Mouse (Mus musculus) skeletal muscle tissue, adult 2 months (tissue): ENCODE measurements at regions not wholly inside any gene's neighbourhood (a gene's known extent, or its start where the extent isn't known, plus 50 kb on each side); places are given as distances from the start of the nearest gene placed in this dataset.

Experiments used
- DNase-seq: peaks from one replicate; pipeline ENCODE4 v3.0.0-alpha.2; 2012; ENCODE audit warnings: low read depth, low spot score

DNA sequence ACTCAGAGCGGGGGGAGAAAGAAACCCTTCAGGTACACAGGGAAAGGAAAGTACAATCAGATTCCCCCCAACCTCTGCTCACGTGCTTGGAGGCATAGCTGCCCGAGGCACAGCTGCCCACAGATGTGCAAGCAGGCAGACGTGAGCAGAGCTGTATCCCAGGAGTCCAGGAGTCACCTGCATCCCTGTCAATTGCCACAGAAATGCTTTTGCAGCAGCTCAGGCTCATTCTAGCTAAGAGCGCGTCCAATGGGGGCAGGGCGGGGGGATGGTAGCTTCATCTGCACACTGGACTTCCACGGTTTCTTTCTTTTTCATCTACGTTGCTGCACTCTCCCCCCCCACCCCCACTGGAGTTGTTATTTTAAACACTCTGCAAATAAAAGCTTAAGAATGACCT lies 66.0 kb upstream of the Fat4 start:
- no peak for DNase-seq

DNA sequence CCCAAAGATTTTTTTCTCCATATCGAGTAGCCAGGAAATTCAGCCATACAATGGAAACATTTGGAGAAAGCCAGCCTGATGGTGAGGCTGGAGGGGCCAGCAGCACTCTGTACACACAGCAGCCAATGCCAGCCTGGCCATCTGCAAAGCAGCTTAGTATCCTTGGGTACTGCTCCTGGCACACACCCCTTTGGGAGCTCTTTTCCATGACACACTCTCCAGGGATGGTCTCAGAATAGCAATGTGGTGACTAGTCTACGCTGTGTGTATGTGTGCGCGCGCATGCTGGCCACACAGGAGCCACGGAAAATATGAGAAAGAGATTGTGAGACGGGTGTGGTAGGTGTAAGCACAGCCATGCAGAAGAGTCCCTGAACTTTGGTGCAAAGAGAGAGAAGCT lies 66.4 kb upstream of the Fat4 start:
- DNase-seq = peak; percentile 20

DNA sequence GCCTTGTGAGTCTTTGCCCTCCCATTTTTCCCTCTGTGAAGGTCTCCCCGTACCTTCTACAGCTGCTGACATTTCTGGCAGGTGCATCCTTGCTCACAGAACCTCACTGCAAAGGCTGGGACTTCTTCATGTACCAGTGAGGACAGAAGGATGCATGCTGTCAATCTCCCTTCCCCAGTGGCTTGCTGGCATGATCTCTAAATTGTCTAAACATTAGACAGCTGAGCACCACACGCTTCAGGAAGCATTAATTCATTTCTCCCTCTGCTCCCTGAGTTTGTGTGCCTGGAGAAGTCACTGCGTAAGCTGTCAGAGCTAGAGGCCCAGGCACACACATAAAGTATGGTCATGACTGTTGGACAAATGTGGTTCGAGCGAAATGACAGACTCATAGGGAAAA lies 69.1 kb upstream of the Fat4 start:
- no peak for DNase-seq

DNA sequence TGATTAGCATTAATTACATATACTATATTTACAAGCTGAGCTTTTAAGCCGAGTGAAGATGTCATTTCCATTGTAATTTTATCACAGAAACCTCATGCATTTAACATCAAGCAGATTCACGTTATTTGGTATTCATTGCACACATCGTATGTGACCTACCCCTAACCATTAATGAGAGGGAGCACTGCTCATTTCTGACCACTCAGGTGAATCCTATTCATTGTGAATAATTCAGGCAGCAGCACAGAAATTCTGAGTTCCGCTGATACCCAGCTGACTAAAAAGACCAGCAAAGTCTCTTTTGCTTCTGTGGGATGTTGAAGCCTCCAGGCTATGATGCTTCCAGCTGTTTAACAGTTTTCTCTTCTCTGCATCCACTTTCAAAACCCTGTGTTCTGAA lies 74.3 kb upstream of the Fat4 start:
- no peak for DNase-seq

DNA sequence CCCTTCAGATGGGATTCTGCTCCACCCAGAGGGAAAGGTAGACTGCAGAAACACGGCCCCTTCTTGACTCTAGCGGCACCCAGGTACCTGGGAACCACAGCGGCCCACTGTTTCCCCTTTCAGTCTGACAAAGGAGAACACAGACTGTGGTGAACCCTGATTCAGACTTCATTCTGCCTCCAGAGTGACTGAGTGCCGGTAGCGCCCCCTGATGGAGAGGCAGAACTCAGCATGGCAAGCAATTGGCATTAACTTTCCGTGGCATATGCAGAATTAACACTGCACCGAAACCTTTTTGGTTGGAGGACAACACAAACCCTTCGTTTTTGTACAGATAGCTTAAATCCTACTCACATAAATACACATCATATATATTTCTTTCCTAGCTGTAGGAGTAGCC lies 75.1 kb upstream of the Fat4 start:
- DNase-seq = no peak

DNA sequence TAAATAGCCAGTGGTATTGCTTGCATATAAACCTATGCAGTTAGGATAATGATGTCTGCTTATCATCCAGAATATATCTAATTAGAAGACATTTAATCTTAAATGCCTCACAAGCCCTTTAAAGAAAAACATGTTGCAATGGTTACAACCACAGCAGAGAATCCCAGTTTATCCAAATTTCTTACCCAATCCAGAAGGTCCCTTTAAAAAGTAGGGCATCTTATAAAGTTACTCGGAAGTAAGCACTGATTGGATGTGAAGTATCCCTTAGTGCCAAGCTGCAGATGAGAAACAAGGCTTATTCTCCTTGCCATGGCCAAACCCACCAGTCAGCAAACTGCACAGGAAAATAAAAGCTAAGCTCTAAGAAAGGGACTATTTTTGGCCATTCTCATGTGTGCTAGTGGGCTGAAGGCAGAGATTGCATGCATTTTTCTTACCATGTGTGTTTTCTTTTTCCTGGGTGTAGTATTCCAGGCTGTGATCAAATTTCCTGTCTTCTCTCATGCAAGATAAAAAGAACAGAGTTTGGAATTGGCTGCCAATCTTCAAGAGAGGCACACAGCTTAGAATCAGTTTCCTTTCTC lies 80.2 kb upstream of the Fat4 start:
- no peak for DNase-seq

DNA sequence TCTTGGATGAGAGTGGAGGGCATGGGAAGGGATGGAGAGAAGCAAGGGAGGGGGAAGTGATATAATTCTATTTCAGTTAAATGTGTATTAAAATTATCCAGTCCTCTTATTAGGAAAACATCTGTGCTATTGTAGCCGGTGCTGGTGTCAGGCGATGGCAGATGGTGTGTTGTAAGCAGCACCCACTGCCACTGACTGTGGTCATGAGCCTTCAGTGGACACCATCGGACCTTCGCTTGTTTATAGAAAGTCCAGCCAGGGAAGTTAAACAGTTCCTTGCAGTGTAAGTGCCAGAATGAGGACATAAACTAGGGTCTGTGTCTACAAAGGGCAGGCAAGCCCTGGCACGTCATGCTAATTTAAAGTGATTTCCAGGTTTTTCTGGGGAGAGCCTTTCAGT lies 80.7 kb upstream of the Fat4 start:
- no peak for DNase-seq

DNA sequence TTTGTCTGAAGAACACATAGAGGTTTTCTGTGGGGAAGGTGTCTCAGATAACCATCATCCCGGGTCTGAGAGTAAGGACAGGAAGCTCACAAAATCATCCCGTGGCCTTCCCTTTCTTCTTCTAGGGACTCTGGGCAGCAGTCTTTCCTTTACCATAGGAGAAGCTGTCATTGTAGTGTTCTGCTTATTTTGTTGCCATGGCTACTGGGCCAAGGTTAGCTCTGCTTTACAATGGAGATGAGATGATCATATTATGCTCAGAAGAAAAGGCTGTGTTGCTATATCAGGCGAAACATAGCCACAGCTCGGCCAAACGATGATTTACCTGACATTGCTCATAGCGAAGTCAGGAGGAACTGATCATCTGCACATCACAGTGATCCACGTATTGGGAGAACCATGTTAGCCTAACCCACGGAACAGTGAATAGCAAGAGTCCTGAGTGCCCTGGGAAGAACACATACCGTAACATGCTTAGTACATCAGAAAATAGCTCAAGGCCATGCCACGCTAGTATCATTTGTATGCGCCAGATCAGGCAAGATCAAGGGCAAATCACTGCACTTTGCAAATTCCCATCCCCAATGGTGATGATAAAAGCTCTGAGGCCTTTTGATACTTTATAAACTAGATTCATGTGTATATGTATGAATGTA lies 91.0 kb upstream of the Fat4 start:
- no peak for DNase-seq

DNA sequence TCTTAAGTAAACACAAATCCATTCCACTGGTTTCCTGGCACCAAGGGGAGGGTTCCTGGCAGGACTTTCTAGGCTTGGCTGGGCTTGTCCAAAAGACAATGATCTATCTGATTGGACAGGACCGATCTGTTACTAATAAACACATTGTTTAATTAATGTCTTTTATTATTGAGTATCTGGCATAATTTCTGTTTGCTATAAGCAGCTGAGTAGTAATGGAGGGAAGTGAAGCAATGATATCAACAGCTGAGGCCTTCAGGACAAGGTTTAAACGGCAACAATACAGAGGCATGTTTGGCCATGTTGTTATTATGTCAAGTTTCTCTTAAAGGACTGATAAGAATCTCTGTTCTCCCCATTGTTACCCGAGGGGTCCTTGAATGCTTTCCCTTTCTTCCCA lies 93.5 kb upstream of the Fat4 start:
- DNase-seq = no peak

DNA sequence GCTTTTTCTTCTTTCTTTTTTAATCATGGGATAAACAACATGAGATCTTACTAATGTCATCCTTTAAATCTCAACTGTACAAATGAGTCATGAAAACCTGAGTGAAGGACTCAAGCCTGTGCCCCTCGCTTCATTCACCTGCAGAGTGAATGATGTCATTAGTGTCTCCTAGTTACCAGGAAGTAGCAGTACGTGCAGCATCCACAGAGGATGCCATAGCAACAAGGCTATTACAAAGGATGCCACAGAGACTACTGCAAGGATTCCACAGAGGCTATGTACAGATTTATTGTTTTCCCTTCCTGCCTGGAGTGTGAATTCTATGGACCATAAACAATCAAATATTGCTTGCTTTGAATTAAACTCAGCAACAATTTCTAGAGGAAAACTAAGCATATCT lies 98.0 kb upstream of the Fat4 start:
- DNase-seq = no peak

DNA sequence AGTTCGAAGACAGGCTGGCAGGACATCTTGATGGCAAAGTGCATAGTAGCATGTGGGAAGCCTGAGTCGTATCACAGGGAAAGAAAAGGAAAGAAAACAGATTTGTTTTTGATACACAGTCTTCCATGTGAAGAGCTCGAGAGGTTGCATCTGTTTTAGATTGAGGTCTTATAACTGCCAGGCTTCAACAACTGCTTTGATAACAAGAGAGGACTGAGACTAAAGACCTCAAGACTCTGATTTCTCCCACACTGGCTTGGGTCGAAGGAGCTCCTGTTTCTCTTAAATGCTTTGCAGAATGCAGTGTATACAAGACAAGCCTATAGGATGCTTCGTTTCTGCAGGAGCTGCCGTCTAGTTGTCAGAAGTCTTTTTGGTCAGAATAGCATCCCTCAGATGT lies 103.0 kb upstream of the Fat4 start:
- no peak for DNase-seq

DNA sequence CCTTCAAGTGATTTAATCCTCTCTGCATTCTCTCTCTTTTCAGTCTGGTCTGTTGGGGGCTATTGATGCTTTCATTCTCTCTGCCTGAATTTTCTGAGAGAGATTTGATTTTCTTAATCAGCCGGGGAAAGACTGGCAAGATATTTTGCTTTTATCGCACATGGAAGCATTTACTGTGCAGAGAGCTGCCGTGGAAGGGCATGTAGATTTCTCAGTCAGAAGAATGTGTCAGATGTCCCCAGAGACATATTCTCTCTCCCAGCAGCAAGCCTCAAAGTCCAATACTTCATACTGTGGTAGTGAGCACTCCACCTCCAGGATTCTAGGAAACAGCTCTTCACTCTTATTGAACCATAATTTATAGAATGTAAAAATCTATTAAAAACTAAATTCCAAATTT lies 103.7 kb upstream of the Fat4 start:
- no peak for DNase-seq

DNA sequence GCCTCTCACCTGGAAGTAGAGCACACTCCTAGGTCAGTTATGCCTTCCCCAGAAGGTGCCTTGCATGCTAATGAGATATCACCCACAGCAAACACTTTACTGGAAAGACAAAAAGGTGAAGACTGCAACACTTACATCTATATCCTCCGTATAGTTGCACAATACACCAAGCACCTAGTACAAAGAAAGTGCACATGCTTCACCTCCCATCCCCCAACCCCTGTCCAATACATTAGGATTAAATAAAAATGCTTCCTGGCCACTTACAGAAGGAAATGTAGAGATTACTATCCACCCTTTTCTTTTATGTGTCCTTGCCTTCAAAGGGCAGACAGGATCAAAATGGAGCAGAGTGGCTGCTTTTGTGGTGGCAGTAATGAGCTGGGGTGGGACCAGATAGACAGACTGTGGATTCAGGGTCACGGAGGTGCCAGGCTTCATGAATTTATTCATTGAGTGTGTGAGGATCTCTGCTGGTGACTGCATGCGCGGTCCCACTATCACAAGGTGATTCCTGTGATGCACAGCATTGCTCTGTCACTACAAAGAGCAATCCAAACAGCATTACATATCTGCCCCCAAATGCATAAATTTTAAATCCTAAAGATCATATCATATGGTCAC lies 109.9 kb upstream of the Fat4 start:
- no peak for DNase-seq

DNA sequence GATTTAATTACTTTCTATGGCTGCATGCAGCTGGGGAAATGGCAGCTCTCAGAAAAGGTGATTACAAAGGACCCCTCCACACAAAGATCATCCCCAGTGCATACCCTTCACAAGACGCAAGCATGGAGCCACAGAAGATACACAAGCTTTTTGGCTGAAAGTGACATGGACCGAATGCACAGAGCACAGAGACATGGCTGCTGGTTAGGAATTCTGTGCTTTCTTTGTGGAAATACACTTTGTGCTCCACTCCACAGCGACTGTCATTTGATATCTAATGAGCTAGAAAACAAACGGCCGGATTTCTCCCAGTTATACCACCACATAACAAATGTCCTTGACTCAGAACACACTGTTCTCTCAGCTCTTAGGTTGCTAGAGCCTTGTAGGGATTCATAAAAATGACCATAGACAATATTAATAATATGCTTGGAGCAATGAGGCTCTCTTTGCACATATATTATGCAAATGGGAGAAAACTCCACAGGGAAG lies 132.1 kb upstream of the Fat4 start:
- no peak for DNase-seq

DNA sequence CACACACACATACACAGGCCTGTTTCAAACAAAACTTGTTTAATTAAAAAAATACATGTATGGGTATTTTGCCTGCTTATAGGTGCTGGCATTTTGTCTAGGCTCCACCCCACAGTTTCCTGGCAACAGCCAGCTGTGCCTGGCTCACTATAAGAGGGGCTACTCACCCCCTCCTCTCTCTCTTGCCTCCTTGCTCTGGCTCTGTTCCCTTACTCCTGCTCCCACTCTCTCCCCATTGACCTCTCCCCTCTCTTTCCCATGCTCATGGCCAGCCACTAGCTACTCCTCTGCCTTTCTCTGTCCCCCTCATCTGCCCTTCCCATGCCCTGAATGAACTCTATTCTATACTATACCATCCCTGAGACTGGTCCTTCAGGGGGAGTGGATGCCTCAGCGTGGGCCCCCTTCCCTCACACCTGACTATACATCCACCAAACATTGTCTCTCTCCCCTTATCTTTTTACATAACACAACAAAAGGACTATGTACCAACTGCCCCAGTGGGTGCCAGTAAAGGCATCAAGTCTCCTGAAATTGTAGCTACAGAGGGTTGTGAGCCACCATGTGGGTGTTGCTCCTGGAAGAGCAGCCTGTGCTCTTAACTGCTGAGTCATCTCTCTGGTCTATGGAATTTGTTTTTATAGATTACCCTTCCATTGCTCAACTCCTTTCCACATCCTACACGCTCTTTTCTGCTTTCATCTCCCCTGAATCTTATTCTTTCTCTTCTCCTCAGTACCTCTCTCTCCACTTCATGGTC lies 133.1 kb upstream of the Fat4 start:
- DNase-seq = no peak

DNA sequence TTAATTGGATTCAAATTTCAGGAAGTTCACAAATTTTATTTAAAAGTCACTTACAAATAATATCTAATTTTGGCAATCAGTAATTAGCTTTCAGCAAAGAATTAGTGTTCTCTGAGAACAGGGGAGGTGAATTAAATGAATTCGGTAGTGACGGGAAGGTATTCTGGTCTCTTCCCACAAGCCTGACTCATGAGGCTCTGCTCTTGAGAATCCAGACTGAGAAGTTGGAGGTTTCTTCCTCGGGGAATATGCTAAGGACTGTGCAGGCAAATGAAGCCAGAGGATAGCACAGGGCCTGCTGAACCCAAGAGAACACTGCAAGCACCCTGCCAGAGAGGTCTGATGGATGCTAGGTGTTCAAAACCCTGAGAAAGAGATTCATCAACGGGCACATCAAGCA lies 144.6 kb upstream of the Fat4 start:
- DNase-seq = no peak

DNA sequence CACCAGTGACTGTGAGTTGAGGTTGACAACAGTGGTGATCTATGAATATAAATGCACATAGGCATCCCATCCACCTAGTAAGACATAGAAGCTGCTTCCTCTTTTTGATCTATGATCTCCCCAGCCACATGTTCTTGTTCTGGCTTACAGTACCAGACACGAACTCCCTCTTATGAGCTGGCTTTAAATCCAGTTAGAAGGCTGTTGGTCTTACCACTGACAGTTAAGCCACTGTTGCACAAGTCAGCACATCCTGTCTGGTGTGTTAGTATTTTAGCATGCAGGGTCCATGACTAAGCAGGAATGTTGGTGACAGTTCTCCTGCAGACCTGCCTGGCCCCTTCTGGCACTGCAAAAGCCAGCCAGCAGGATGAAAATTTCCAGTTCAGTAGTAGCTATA lies 164.1 kb upstream of the Fat4 start:
- no peak for DNase-seq

DNA sequence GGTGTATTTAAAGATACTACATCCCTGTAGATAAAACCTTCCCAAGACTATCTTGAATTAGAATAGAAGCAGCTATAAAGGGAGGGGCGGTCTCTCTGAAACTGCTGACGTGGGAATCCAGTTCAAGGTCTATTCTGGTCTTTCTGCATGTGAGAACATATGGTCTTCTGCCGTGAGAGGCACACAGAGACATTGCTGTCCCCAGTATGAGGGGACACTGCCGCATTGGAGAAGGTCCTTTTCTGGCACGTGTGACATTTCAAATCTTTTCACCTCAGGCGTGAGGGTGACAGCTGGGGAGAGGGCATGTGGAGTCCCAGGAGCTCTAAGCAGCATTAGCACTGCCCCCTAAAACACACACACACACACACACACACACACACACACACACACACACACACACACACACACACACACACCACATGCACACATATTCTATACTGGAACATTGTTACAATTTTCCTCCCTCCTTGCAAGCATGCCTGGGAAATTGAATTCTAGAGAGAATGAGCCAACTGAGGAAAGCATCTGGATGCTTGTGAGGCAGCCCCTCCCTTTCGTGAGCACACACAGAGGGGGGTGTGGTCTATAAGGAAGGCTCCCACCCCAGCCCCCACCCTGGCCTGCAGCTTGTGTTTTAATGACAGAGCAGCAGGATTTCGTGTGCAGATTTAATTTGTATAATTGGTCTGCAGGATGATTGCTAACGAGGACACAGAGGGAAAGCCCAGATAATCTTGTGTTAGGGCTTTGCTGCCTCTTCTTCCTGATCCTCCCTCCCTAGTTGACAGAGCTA lies 174.5 kb upstream of the Fat4 start:
- no peak for DNase-seq

DNA sequence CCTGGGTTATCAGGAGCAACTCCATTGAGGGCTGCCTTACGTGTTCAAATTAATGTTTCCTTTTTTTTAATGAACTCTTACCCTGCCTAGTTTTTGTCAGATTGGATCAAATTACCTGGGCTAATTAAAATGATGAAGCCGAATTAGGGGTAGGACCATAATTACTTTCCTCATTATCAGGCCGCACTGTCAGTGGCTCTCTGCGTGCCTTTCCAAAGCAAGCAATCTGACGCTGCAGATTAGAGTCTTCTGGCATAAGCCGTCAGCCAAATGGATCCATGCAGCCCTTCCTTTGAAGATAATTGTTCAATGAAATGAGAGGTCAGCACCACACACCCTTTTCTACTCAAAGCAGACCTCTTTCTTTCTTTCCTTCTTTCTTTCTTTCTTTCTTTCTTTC lies 175.5 kb upstream of the Fat4 start:
- DNase-seq = no peak

DNA sequence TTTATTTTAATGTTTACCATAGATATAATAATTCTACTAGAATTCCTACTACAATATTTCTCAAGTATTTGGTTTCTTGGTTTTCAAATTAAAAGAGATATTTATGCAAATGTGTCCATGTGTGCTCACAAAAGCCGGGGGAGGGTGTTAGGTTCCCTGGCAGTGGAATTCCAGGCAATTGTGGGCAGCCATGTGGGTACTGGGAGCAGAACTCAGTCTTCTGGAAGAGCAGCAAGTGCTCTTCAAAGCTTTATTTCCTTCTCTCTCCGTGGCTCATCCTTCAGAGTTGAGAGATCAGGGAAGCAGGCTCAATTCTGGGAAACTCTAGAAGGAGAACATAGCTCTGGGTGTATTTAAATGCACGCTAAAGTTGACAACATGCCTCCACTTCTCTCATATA lies 178.8 kb upstream of the Fat4 start:
- no peak for DNase-seq

DNA sequence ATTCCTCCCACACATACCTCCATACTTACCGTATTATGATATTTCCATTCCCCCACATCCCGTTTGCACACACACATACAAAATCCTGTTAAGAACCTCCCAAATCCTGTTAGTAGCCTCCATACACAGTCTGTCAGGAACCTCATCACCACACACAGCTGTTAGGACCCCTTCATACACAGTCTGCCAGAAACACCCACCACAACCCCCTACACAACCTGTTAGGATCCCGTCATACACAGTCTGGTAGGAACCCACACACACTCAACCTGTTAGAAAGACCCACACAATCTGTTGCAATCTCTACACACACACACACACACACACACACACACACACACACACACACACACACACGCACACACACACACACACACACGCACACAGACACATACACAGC lies 187.5 kb upstream of the Fat4 start:
- DNase-seq = no peak

DNA sequence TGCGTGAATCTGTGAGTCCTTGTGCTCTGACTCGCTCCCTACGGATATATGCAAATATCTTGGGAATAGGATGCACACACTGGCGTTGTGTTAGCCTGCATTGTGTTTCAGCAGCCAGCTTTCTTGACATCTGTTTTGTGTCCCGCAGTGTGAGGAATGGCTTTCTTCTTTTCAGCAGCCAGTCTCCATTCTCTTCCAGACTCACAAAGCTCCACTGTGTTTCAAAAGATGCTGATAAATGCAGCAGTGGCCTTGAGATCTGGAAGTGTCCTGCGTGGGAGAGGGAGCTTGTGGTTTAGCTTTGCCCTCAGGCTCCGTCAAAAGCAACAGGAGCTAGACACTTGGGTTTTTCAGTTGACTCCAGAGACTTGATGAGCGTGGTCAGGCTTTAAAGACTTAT lies 188.9 kb upstream of the Fat4 start:
- DNase-seq = no peak
